Mouse (Mus musculus) cerebellum, adult 2 months (tissue): Measurements from ENCODE around the gene Pelp1.

Experiments
- CTCF ChIP-seq: fragments of 200-500 bp; IDR thresholded peaks from 2 replicates; pipeline ENCODE4 v1.5.1; 2011; ENCODE audit warnings: low read depth, mild to moderate bottlenecking, control low read depth, low read length, moderate library complexity, borderline replicate concordance; ENCODE audit not compliant: insufficient read depth
- POLR2A ChIP-seq: fragments of 200-500 bp; IDR thresholded peaks from 2 replicates; pipeline ENCODE4 v1.6.1; 2011; ENCODE audit warnings: low read length, control low read depth, borderline replicate concordance; ENCODE audit not compliant: insufficient read depth

DNA sequence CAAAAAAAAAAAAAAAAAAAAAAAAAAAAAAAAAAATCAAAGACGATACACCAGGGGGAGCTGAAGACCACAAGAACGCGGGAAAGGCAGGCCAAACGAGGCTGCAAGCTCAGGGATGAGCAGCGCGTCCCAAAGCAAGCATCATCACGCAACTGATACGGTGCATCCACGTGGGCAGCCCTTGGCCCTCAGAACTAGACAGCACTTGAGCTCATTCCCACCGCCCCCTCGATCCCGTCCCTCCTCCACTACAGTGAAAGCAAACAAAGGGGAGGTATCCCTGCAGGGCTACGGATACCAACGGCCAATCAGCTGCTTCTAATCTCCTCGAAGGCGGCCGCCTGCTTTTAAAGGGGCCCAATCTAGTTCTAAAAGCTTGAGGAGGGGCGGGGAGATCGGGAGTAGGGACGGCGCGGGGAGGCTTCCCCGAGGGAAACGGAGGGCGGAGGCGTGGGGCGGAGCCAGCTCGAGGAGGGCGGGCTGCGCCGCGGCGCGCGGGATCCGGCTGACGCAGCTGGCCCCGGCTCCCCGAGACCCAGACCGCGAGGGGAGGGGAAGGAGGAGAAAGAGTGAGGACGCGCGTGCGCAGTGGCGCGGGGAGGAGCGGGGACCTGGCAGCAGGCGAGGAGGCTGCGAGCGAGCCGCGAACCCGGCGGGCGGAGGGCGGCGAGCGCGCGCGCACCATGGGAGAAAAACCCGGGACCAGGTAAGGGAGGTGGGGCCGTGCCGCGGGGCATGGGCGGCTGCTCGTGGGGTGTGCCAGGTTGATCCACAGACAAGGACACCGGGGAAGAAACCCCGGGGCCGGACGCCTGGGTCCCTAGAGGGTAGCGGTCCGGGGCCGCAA lies 22.4 kb upstream of the Pelp1 start, which contains the start of gene Arrb2:
- TF ChIP-seq CTCF (peak; percentile 80), POLR2A (peak; percentile 80)
